Mouse (Mus musculus): ENCODE measurements around the gene Brsk2.

Gene Brsk2

DNA sequence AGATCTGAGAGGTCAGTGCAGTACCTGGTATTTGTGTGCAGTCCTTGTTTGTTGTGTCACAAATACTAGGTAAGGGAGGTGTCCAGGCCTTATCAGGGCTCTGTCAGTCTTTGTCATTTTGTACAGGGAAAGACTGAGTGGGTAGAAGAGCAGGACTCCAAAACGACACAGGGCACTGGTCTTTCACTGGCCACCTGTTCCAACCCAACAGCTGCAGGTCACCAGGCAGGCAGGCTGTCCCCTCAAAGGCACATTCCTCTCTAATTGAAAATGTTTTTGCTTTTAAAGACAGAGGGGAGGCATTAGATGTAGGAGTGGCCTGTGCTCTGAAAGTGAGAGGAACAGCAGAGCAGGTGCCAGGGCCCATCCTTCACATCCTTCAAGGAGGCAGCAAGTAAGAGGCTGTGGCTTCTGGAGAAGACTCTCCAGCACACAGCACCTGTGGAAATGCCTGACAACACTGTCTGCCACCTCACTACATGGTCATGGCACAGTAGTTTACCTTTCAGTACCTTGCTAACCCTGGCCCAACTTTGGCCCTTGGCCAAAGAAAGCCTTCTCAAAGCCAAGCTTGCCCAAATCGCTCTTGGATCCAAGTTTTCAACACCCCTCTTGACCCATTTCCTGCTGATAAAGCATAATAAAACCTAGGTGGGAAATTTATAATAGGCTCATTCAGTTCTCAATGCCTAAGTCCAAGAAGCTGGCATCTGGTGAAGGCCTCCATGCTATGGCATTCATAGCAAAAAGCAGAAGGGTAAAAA, 85.7 kb downstream of the Brsk2 start:
- DNase-seq, result no peak

DNA sequence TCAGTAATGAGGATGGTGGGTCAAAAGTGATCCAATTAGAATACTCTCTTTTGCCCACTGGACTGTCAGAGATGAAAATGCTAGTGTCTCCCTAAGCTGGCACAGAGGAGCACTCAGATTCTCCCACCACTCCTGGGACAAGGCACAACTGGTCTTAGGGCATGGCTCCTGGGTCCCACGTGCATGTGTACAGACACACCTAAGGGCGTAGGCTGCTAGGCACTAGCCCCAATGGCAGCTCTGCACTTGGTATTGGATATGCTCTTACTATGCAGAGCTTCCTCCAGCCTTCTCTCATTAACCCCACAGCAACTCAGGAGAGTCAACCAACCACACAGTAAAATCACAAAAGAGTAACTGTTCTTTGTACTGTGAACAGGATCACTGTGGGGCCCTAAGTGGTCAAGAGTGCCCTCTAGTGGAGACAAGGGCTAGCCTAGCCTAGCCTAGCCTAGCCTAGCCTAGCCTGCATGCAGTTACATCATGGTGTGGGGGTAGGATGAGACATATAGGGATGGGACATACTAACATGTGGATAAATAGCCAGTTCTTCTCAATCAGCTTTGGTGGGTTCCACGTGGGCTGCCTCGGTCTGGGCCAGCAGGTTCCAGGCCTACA, 88.1 kb downstream of the Brsk2 start:
- DNase-seq, result peak; percentile 77 to 80

DNA sequence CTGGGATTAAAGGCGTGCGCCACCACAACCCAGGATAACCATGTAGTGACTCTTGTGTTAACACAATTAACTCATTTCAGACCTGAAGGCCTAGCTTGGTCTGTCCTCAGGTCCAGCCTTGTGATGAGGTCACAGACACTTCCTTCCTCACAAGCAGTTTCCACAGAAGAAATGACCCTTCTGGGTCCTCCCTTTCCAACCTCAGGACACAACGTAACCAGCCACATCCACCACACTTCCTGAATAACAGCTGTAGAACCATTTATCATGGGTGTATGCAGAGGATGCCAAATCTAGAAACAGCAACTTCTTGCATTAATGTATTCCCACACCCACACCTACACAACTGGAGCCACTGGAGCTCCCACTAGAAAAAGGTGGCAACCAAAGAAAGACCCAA, 91.2 kb downstream of the Brsk2 start:
- no peak for DNase-seq

DNA sequence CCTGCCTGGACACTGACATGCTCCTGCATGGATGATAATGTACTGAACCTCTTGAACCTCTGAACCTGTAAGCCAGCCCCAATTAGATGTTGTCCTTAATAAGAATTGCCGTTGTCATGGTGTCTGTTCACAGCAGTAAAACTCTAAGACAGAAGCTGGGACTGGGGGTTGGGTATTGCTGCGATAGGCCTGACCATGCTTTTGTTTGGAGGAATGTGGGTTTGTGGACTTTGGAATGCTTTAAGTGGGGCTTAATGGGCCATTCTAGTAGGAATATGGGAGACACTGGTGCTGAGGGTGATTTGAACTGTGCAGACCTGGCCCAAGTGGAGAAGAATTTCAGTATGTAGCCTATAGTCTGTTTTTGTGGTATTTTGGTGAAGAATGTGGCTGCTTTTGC, 95.8 kb downstream of the Brsk2 start:
- DNase-seq, result no peak

DNA sequence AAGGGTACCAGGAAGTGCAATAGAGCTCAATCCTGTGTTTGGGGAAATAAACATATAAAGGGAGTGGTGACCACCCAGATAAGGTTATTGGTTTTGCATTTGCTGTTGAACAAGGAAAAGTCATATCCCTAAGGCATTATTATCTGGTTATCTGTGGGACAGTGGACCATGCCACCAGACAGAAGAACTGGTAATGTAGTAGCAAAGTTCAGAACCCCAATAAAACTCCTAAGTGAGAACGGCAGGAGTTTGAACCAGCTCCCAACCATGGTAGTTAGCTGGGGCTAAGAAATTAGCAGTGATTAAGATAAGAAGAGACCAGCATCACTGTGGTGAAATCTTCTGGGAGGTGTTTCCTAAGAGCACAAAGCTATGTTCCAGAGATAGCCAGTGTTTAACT, 96.4 kb downstream of the Brsk2 start:
- no peak for DNase-seq

DNA sequence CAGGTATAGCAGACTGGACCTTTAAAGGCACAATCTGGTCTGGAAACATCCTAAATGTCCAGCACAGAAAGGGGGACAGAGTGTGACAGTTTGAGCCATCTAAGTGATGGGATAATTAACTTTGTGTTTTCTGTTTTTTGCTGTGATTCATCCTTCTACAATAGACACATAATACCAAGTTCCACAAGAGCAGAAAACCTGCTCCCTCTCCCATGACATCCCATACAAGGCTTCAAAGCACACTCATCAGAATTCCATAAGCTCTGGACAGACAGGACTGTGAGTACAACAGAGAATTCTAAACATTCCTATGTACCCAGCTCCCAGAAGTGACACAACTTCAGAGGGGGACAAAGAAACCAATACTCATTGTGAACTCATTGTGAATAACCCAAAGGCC, 101.0 kb downstream of the Brsk2 start:
- DNase-seq, result no peak

Measured in cerebellum, postnatal 14 days (tissue).